Mouse (Mus musculus) E14TG2a.4 (cell line): ENCODE results near the gene Zfp239.

ENCODE experiments used
- CTCF ChIP-seq: conservative IDR thresholded peaks from 2 replicates; pipeline ENCODE4 v1.5.1; 2014; ENCODE audit warnings: low read length
- POU5F1 ChIP-seq: IDR thresholded peaks from 2 replicates; pipeline ENCODE4 v1.6.1; 2014; ENCODE audit warnings: low read length, borderline replicate concordance

DNA sequence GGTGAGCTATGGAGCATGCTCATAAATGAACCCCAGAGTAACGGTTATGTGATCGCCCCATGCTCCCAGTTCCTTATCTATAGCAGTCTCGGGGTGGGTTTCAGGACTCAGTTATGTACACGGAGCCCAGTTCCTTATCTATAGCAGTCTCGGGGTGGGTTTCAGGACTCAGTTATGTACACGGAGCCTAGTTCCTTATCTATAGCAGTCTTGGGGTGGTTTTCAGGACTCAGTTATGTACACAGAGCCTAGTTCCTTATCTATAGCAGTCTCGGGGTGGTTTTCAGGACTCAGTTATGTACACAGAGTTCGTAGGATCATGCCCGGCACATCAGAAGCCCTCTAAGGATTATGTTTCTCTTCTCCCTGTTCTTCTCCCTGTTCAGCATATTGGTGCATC, 17.3 kb upstream of the Zfp239 start:
- TF ChIP-seq CTCF: no peak
- no peak for TF ChIP-seq POU5F1
